Mouse (Mus musculus) stomach, postnatal 0 days (tissue): ENCODE results near the gene Copz1. TPM values are rescaled to one million over a fixed set of nuclear protein-coding genes. Genes with fewer than 3 reads are reported as not detected.
A peak's percentile ranks its signal among the peaks of the same experiment; 100 is the strongest.

ENCODE experiments used
- ATAC-seq: fragments of 200-750 bp; cut with Nextera tagmentation; 2 replicates; pipeline ENCODE4 v1.8.0; 2017; ENCODE audit not compliant: low FRiP score, low TSS enrichment
- DNase-seq: peaks from one replicate; pipeline ENCODE4 v3.0.0-alpha.2; 2016; ENCODE audit warnings: low spot score
- H3K27ac ChIP-seq: fragments of 300-500 bp; sonication (generic); replicated peaks from 2 replicates; pipeline ENCODE4 v1.5.1; 2014; ENCODE audit warnings: mild to moderate bottlenecking, control low read depth
- H3K27me3 ChIP-seq: fragments of 300-500 bp; sonication (generic); 2 replicates; pipeline ENCODE4 v1.6.1; 2014; ENCODE audit warnings: low read length; ENCODE audit not compliant: control insufficient read depth, insufficient read depth
- H3K36me3 ChIP-seq: fragments of 300-500 bp; sonication (generic); 2 replicates; pipeline ENCODE4 v1.6.1; 2014; ENCODE audit warnings: low read length, mixed read lengths; ENCODE audit not compliant: control insufficient read depth, insufficient read depth
- H3K4me1 ChIP-seq: fragments of 300-500 bp; sonication (generic); replicated peaks from 2 replicates; pipeline ENCODE4 v1.6.1; 2014; ENCODE audit warnings: antibody characterized with exemption; ENCODE audit not compliant: control insufficient read depth, insufficient read depth
- H3K4me2 ChIP-seq: fragments of 300-500 bp; sonication (generic); replicated peaks from 2 replicates; pipeline ENCODE4 v1.6.1; 2014; ENCODE audit warnings: low read depth, mild to moderate bottlenecking, control low read depth, moderate library complexity
- H3K4me3 ChIP-seq: fragments of 300-500 bp; sonication (generic); 2 replicates; pipeline ENCODE4 v1.5.1; 2014; ENCODE audit warnings: low read depth, low read length, control low read depth
- H3K9ac ChIP-seq: fragments of 300-500 bp; sonication (generic); 2 replicates; pipeline ENCODE4 v1.6.1; 2014; ENCODE audit warnings: mild to moderate bottlenecking, low read length, control low read depth, mixed read lengths
- H3K9me3 ChIP-seq: fragments of 300-500 bp; sonication (generic); 2 replicates; pipeline ENCODE4 v1.6.1; 2016; ENCODE audit warnings: low read length; ENCODE audit not compliant: control insufficient read depth
- CTCF ChIP-seq: IDR thresholded peaks from 2 replicates; pipeline ENCODE4 v1.5.1; 2016; ENCODE audit warnings: antibody characterized with exemption, low read depth, mild to moderate bottlenecking, moderate library complexity
- EP300 ChIP-seq: optimal IDR thresholded peaks from 2 replicates; pipeline ENCODE3; 2016; ENCODE audit warnings: antibody characterized with exemption
- WGBS: fragments of 180-500 bp; shearing (Covaris S2); extraction: QIAGEN DNeasy Blood & Tissue Kit; methylation state at CpG from one replicate; pipeline ENCODE4 v1.1.7; 2014; 5-methylcytosine and 5-hydroxymethylcytosine counted together
- polyA plus RNA-seq: library from polyadenylated mRNA; unstranded; fragments of >200 nt; fragmentation: Nextera tagmentation; extraction: Ambion mirVana; gene quantifications from 2 replicates; pipeline ENCODE4 v1.2.1, GENCODE M21; 2015

Gene Copz1
- polyA plus RNA-seq, 1 experiment from 2014 or later, result 159 TPM

DNA sequence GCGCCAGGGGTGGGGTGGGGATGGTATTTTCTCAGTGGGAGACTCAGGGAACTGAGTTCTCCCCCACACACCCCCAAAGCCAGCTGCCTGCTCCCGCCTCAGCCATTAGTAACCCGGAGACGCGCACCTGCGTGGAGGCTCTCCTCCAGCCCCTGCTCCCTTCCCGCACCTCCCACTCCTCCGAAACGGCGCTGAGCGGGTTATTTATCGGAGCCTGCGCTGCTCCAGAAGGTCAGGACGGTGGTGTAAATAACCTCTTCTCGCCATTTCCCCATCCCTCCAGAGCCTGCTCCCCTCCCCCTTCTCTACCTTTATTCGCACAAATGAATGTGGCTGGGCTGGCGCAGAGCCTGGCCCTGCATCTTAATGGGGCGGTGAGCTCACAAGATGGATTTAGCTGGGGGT lies 27.6 kb downstream of the Copz1 start:
- DNase-seq (no peak), ATAC-seq (no peak)
- no peaks in the 10 kb centered on the region for H3K27me3 ChIP-seq
- WGBS, result 30% methylated on average over 18 of the region's 18 CpGs
- H3K27ac ChIP-seq, result 0 out of 2 replicates have a peak overlapping the region, but pooled peaks have one; percentile 20
- H3K9me3 ChIP-seq, result no peaks in the 10 kb centered on the region
- TF ChIP-seq CTCF (no peak), EP300 (no peak)
- H3K36me3 ChIP-seq, result peaks cover 5% of the 10 kb centered on the region
- H3K4me2 ChIP-seq, result peak overlapping the region; percentile 23
- H3K4me1 ChIP-seq, result peaks cover 10% of the 10 kb centered on the region
- no peak overlapping the region for H3K4me3 ChIP-seq
- no peak overlapping the region for H3K9ac ChIP-seq

DNA sequence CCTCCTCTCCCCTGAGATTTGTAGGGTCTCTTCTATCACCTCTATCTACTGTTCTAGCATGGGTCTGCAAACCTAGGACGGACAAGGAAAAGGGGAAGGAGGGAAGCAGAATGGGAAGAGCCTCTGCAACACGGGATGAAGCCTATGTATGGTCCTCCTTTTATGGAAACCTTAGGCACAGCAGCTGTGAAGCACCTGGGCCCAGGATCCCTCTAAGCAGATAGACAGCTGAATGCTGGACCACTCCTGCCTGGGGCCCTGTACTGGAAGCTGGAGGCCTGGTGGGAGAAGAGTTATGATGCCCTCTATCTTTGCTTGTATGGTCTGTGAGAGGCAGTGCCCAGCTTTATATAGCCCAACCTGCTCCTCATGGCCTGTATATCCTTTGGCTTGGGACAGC lies 28.0 kb downstream of the Copz1 start:
- ATAC-seq, result no peak
- Histone ChIP-seq H3K9me3 (no peaks in the 10 kb centered on the region), H3K36me3 (peaks cover 5% of the 10 kb centered on the region), H3K4me1 (peaks cover 10% of the 10 kb centered on the region), H3K27ac (peak overlapping the region; percentile 20), H3K9ac (no peak overlapping the region), H3K27me3 (no peaks in the 10 kb centered on the region), H3K4me3 (no peak overlapping the region), H3K4me2 (peak overlapping the region; percentile 23; the same call in 1 of the 2 replicates)
- TF ChIP-seq CTCF, result no peak
- no peak for TF ChIP-seq EP300
- 15% methylated on average over 2 of the region's 2 CpGs for WGBS
- no peak for DNase-seq

DNA sequence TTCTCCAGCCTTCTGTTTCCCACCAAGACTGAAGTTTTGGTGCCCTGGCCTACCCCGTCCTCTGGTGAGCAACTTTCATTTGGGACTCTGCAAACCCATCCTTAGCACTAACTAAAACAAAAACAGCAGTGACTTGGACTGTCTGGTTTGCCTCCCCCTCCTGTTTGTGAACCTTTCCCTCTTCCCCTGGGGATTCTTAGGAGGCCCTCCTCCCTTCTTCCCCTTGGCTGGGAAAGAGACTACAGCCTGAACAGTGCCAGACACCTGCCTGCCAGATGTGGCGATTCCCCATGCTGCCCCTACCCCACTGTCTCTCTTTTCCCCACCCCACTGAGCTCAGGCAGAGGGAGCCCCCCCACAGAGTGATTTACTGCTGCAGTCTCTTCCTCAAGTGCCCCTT lies 28.5 kb downstream of the Copz1 start:
- no peak for ATAC-seq
- H3K9me3 ChIP-seq, result no peaks in the 10 kb centered on the region
- TF ChIP-seq EP300, result no peak
- no peak for TF ChIP-seq CTCF
- H3K27me3 ChIP-seq, result no peaks in the 10 kb centered on the region
- H3K36me3 ChIP-seq, result peaks cover 5% of the 10 kb centered on the region
- DNase-seq, result no peak
- WGBS, result 37% methylated on average over 2 of the region's 2 CpGs
- peaks cover 10% of the 10 kb centered on the region for H3K4me1 ChIP-seq
- H3K4me2 ChIP-seq, result no peak overlapping the region
- no peak overlapping the region for H3K9ac ChIP-seq
- no peak overlapping the region for H3K4me3 ChIP-seq
- peak overlapping the region; percentile 20 for H3K27ac ChIP-seq

DNA sequence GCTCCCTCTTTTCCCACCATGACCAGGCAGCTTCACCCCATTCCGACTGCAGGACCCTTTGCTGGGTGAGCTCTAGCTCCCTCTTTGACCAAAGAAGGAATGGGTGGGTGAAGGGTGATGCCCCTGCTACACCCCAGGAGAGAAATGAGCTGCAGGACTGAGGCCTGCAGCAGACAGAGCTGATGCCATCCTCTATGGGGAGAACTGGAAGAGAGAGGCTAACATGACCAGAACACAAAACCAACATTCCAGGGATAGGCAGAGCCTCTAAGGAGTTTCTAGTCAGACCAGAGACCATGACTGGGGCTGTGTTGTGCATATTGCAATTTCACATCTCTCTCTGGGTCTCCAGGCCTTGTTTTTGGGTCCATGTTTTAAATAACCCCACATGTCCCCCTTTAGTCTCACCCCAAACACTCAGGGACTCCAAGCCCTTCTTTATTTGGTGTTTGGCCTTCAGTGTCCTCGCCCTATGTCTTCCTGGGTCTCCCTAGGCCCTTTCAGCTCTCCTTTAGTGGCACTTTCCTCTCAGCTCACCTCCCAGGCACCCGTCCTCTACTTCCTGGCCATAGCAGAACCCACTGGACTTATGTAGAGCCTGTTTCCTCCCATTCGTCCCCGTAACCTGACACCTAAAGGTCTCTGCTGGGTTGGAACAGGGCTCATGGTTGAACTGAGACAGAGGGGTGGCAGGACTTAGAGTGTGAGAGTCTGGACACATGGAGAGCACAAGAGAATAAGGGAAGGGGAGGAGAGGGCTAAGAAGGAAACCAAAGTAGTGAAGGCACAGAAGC lies 29.2 kb downstream of the Copz1 start:
- no peak for DNase-seq
- Histone ChIP-seq H3K4me2 (no peak overlapping the region), H3K27ac (peak overlapping the region; percentile 25), H3K36me3 (peaks cover 5% of the 10 kb centered on the region), H3K27me3 (no peaks in the 10 kb centered on the region), H3K9me3 (no peaks in the 10 kb centered on the region), H3K4me3 (no peak overlapping the region), H3K9ac (no peak overlapping the region), H3K4me1 (peaks cover 10% of the 10 kb centered on the region)
- no peak for ATAC-seq
- 41% methylated on average over 5 of the region's 5 CpGs for WGBS
- no peak for TF ChIP-seq EP300
- TF ChIP-seq CTCF, result no peak

DNA sequence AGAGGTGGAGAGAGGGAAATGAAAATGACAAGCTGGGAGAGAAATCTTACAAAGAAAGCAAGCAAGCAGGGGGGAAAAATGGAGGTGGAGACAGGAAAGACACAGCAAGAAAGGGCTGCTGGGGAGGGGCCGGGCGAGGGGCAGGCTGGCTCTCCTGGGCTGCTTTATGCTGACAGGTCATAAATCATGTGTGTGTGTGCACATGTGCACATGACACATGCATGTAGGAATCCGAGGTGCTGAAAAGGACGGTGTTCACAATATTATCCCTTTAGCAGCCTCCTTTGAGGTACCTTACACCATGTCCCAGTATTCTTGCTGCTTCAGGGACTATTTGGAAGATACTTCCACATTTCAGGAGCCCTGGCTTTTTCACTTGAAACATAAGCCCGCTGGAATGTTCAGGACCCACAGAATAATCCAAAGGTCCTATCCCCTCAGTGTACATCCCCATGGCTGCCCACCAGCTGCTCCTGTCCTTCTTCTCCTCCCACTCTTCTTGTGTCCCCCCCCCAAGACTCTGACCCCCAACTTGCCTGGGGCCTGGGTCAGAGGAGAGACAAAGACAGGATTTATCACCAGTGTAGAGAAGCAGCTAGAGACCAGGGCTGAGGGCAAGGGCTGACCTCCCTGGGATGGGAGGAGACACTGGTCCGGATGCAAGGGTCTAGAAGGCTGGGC lies 30.0 kb downstream of the Copz1 start:
- Histone ChIP-seq H3K27ac (no peak overlapping the region), H3K4me3 (no peak overlapping the region), H3K9ac (no peak overlapping the region), H3K4me2 (no peak overlapping the region), H3K36me3 (no peaks in the 10 kb centered on the region), H3K27me3 (no peaks in the 10 kb centered on the region), H3K9me3 (no peaks in the 10 kb centered on the region), H3K4me1 (peaks cover 10% of the 10 kb centered on the region)
- TF ChIP-seq CTCF, result no peak
- no peak for ATAC-seq
- peak; percentile 12 for DNase-seq
- 36% methylated on average over 6 of the region's 6 CpGs for WGBS
